Mouse (Mus musculus) ovary, postnatal 10 days (tissue): ENCODE measurements around the gene Entpd4b.
"Not testable (repeated sequence)": the region's sequence is repeated elsewhere in the genome, so short reads cannot be mapped to it uniquely, and the experiment has no call there.

Experiments
- DNase-seq: peaks from one replicate; pipeline ENCODE4 v3.0.0; 2022; ENCODE audit warnings: low spot score

Gene Entpd4b

GRCm38 (mm10) chr14:69555110-69555831 is at the start of gene Entpd4b:
TSS of gene Entpd4b (plus strand) at chr14:69555424.
- not testable (repeated sequence) for DNase-seq

GRCm38 (mm10) chr14:69507000-69507399 is 48.2 kb upstream of the Entpd4b start:
- DNase-seq: not testable (repeated sequence)

GRCm38 (mm10) chr14:69512449-69512848 is 42.8 kb upstream of the Entpd4b start, which contains the start of gene Gm27179:
TSS of gene Gm27179 (minus strand) at chr14:69512549.
- DNase-seq: not testable (repeated sequence)

GRCm38 (mm10) chr14:69520810-69521209 is 34.4 kb upstream of the Entpd4b start:
- not testable (repeated sequence) for DNase-seq

- not testable (repeated sequence) for DNase-seq
Observed at GRCm38 (mm10) chr14:69523001-69523400, 32.2 kb upstream of the Entpd4b start.

- DNase-seq: not testable (repeated sequence)
Observed at GRCm38 (mm10) chr14:69526202-69526601, 29.0 kb upstream of the Entpd4b start.

- not testable (repeated sequence) for DNase-seq
Observed at GRCm38 (mm10) chr14:69536539-69536938, 18.7 kb upstream of the Entpd4b start.

- not testable (repeated sequence) for DNase-seq
Observed at GRCm38 (mm10) chr14:69540113-69540512, 15.1 kb upstream of the Entpd4b start.

- not testable (repeated sequence) for DNase-seq
Observed at GRCm38 (mm10) chr14:69542695-69543094, 12.5 kb upstream of the Entpd4b start.

- not testable (repeated sequence) for DNase-seq
Observed at GRCm38 (mm10) chr14:69544033-69544432, 11.2 kb upstream of the Entpd4b start.

- DNase-seq: not testable (repeated sequence)
Observed at GRCm38 (mm10) chr14:69545052-69545451, 10.2 kb upstream of the Entpd4b start.

- DNase-seq: not testable (repeated sequence)
Observed at GRCm38 (mm10) chr14:69547310-69547709, 7.9 kb upstream of the Entpd4b start.

GRCm38 (mm10) chr14:69556820-69557219 is 1.6 kb downstream of the Entpd4b start:
- DNase-seq: not testable (repeated sequence)

GRCm38 (mm10) chr14:69557550-69557949 is 2.3 kb downstream of the Entpd4b start:
- DNase-seq: not testable (repeated sequence)
